Mouse (Mus musculus) B cell, adult 67 days (primary cell): ENCODE measurements around the gene Cep97. TPM values are rescaled to one million over a fixed set of nuclear protein-coding genes. Genes with fewer than 3 reads are reported as not detected.

ENCODE experiments used
- total RNA-seq, 2 experiments: library from RNA; stranded (reverse); gene quantifications; 4 replicates each; pipeline ENCODE4 v1.2.4; 2023

Cep97 gene
- total RNA-seq: 10 to 100 TPM; 18.5 to 18.8 TPM

GRCm38 (mm10) chr16:55934453-55935037 lies at the start of gene Cep97:
TSS of gene Cep97 (minus strand) at chr16:55934855.

GRCm38 (mm10) chr16:55973431-55974255 lies 39.0 kb upstream of the Cep97 start, which contains the start of gene Zbtb11:
TSS of gene Zbtb11 (plus strand) at chr16:55973883.

GRCm38 (mm10) chr16:55966212-55966871 lies 31.7 kb upstream of the Cep97 start, which contains the start of gene Rpl24:
TSS of gene Rpl24 (plus strand) at chr16:55966275.

GRCm38 (mm10) chr16:55894893-55895650 lies 39.6 kb downstream of the Cep97 start, which contains the start of gene Nxpe3:
TSS of gene Nxpe3 (minus strand) at chr16:55895285.

Other genes with a start within 250 kb of the Cep97 start
- 10 to 100 TPM; 84.6 to 89.1 TPM for gene Nfkbiz, start 96.0 kb downstream of the Cep97 start, total RNA-seq
- 10 to 100 TPM; 23.4 to 32.4 TPM for gene Nxpe3, start 39.6 kb downstream of the Cep97 start, total RNA-seq
- 100 to 1,000 TPM; 741 to 763 TPM for gene Rpl24, start 31.4 kb upstream of the Cep97 start, total RNA-seq
- 10 to 100 TPM; 48.3 to 48.8 TPM for gene Zbtb11, start 39.0 kb upstream of the Cep97 start, total RNA-seq
- 100 to 1,000 TPM; 109 to 123 TPM for gene Pcnp, start 94.9 kb upstream of the Cep97 start, total RNA-seq
- 10 to 100 TPM; 17.4 to 19.8 TPM for gene Trmt10c, start 103.0 kb upstream of the Cep97 start, total RNA-seq
- 100 to 1,000 TPM; 103 to 106 TPM for gene Senp7, start 113.5 kb upstream of the Cep97 start, total RNA-seq